Mouse (Mus musculus): ENCODE data around the gene 9230102O04Rik.

Gene 9230102O04Rik

GRCm38 (mm10) chr2:9871798-9872197 lies 17.5 kb downstream of the 9230102O04Rik start:
- no peak for DNase-seq (ENCODE audit: low read depth, low spot score)

GRCm38 (mm10) chr2:9871141-9871716 lies 18.1 kb downstream of the 9230102O04Rik start:
- DNase-seq (ENCODE audit: low read depth, low spot score) = no peak

GRCm38 (mm10) chr2:9867092-9867825 lies 22.1 kb downstream of the 9230102O04Rik start:
- DNase-seq (ENCODE audit: low read depth, low spot score) = no peak

GRCm38 (mm10) chr2:9860698-9861097 lies 28.6 kb downstream of the 9230102O04Rik start:
- DNase-seq (ENCODE audit: low read depth, low spot score) = peak; percentile 54

GRCm38 (mm10) chr2:9855861-9856260 lies 33.5 kb downstream of the 9230102O04Rik start:
- DNase-seq (ENCODE audit: low read depth, low spot score) = peak; percentile 84

- no peak for DNase-seq (ENCODE audit: low read depth, low spot score)
Observed at GRCm38 (mm10) chr2:9852851-9853576, 36.3 kb downstream of the 9230102O04Rik start.

GRCm38 (mm10) chr2:9835195-9835594 lies 54.1 kb downstream of the 9230102O04Rik start:
- no peak for DNase-seq (ENCODE audit: low read depth, low spot score)

- no peak for DNase-seq (ENCODE audit: low read depth, low spot score)
Observed at GRCm38 (mm10) chr2:9833712-9834111, 55.6 kb downstream of the 9230102O04Rik start.

Data from ZHBTc4 (cell line).